Mouse (Mus musculus): ENCODE results near the gene Nkx2-5. TPM values are rescaled to one million over a fixed set of nuclear protein-coding genes. Genes with fewer than 3 reads are reported as not detected.

The Nkx2-5 gene
- polyA plus RNA-seq, 2 experiments: 0.06 TPM; not detected in 1

- Histone ChIP-seq H3K27ac (replicated peaks; ENCODE audit: low read depth, low read length) (no peak overlapping the region), H3K9me3 (ENCODE audit: control insufficient read depth, low read length) (no peaks in the 10 kb centered on the region), H3K9ac (ENCODE audit: low read depth, low read length, severe bottlenecking) (no peak overlapping the region), H3K4me2 (replicated peaks; ENCODE audit: low read depth, low read length, severe bottlenecking) (no peak overlapping the region), H3K4me1 (ENCODE audit: control insufficient read depth, insufficient read depth, low read length) (no peaks in the 10 kb centered on the region), H3K4me3 (replicated peaks; ENCODE audit: low read length) (no peak overlapping the region), H3K36me3 (ENCODE audit: control insufficient read depth, insufficient read depth, low read length) (no peaks in the 10 kb centered on the region), H3K27me3 (ENCODE audit: control insufficient read depth, insufficient read depth, low read length) (no peaks in the 10 kb centered on the region)
- ATAC-seq (ENCODE audit: low FRiP score, low read depth) (no peak), DNase-seq (ENCODE audit: low spot score) (no peak)
- no peak for TF ChIP-seq POLR2A (IDR thresholded peaks at IDR 0.05; ENCODE audit: borderline replicate concordance, extremely low read depth, insufficient read depth, insufficient read length)
- 76% methylated on average over 7 of the region's 7 CpGs for WGBS
These were observed 33.1 kb upstream of the Nkx2-5 start for GRCm38 (mm10) chr17:26877927-26878326.

- no peaks in the 10 kb centered on the region for H3K9me3 ChIP-seq (ENCODE audit: control insufficient read depth, low read length)
- WGBS: 67% methylated on average over 11 of the region's 11 CpGs
- H3K27ac ChIP-seq (replicated peaks; ENCODE audit: low read depth, low read length): no peak overlapping the region
- no peak for TF ChIP-seq POLR2A (IDR thresholded peaks at IDR 0.05; ENCODE audit: borderline replicate concordance, extremely low read depth, insufficient read depth, insufficient read length)
- no peaks in the 10 kb centered on the region for H3K27me3 ChIP-seq (ENCODE audit: control insufficient read depth, insufficient read depth, low read length)
- H3K4me2 ChIP-seq (replicated peaks; ENCODE audit: low read depth, low read length, severe bottlenecking): no peak overlapping the region
- DNase-seq (ENCODE audit: low spot score): no peak
- H3K9ac ChIP-seq (ENCODE audit: low read depth, low read length, severe bottlenecking): no peak overlapping the region
- H3K4me1 ChIP-seq (ENCODE audit: control insufficient read depth, insufficient read depth, low read length): no peaks in the 10 kb centered on the region
- no peaks in the 10 kb centered on the region for H3K36me3 ChIP-seq (ENCODE audit: control insufficient read depth, insufficient read depth, low read length)
- ATAC-seq (ENCODE audit: low FRiP score, low read depth): no peak
- H3K4me3 ChIP-seq (replicated peaks; ENCODE audit: low read length): no peak overlapping the region
These were observed 29.7 kb upstream of the Nkx2-5 start for GRCm38 (mm10) chr17:26874542-26874941.

DNA sequence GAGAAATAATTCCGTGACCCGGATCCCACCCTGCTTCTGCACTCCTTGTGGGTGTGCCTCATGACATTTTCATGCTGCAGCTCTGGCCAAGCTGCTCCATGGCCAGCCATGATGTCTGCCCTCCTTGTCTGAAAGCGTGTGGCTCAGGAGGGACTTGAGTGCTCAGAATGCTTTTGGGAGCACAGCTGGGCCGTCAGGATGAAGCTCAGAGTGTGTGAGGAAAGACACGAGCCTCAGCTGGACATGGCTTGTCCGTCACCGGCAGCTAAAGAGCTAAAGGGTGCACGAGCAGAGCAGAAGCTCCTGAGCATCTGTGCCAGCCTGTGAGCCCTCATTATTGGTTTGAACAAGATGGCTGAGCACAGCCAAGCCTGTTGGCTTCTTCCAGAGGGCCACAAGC lies 28.7 kb upstream of the Nkx2-5 start:
- no peaks in the 10 kb centered on the region for H3K9me3 ChIP-seq (ENCODE audit: control insufficient read depth, low read length)
- H3K27me3 ChIP-seq (ENCODE audit: control insufficient read depth, insufficient read depth, low read length): no peaks in the 10 kb centered on the region
- H3K27ac ChIP-seq (replicated peaks; ENCODE audit: low read depth, low read length): no peak overlapping the region
- 74% methylated on average over 8 of the region's 8 CpGs for WGBS
- no peak overlapping the region for H3K4me2 ChIP-seq (replicated peaks; ENCODE audit: low read depth, low read length, severe bottlenecking)
- H3K36me3 ChIP-seq (ENCODE audit: control insufficient read depth, insufficient read depth, low read length): no peaks in the 10 kb centered on the region
- no peak overlapping the region for H3K9ac ChIP-seq (ENCODE audit: low read depth, low read length, severe bottlenecking)
- no peak for TF ChIP-seq POLR2A (IDR thresholded peaks at IDR 0.05; ENCODE audit: borderline replicate concordance, extremely low read depth, insufficient read depth, insufficient read length)
- H3K4me3 ChIP-seq (replicated peaks; ENCODE audit: low read length): no peak overlapping the region
- no peak for ATAC-seq (ENCODE audit: low FRiP score, low read depth)
- H3K4me1 ChIP-seq (ENCODE audit: control insufficient read depth, insufficient read depth, low read length): no peaks in the 10 kb centered on the region
- DNase-seq (ENCODE audit: low spot score): no peak

GRCm38 (mm10) chr17:26872870-26873269 lies 28.1 kb upstream of the Nkx2-5 start:
- Histone ChIP-seq H3K27me3 (ENCODE audit: control insufficient read depth, insufficient read depth, low read length) (no peaks in the 10 kb centered on the region), H3K4me2 (replicated peaks; ENCODE audit: low read depth, low read length, severe bottlenecking) (no peak overlapping the region), H3K36me3 (ENCODE audit: control insufficient read depth, insufficient read depth, low read length) (no peaks in the 10 kb centered on the region), H3K9me3 (ENCODE audit: control insufficient read depth, low read length) (no peaks in the 10 kb centered on the region), H3K27ac (replicated peaks; ENCODE audit: low read depth, low read length) (no peak overlapping the region), H3K4me1 (ENCODE audit: control insufficient read depth, insufficient read depth, low read length) (no peaks in the 10 kb centered on the region), H3K9ac (ENCODE audit: low read depth, low read length, severe bottlenecking) (no peak overlapping the region), H3K4me3 (replicated peaks; ENCODE audit: low read length) (no peak overlapping the region)
- no peak for TF ChIP-seq POLR2A (IDR thresholded peaks at IDR 0.05; ENCODE audit: borderline replicate concordance, extremely low read depth, insufficient read depth, insufficient read length)
- 61% methylated on average over 3 of the region's 3 CpGs for whole genome bisulfite sequencing
- DNase-seq (ENCODE audit: low spot score) (no peak), ATAC-seq (ENCODE audit: low FRiP score, low read depth) (no peak)

DNA sequence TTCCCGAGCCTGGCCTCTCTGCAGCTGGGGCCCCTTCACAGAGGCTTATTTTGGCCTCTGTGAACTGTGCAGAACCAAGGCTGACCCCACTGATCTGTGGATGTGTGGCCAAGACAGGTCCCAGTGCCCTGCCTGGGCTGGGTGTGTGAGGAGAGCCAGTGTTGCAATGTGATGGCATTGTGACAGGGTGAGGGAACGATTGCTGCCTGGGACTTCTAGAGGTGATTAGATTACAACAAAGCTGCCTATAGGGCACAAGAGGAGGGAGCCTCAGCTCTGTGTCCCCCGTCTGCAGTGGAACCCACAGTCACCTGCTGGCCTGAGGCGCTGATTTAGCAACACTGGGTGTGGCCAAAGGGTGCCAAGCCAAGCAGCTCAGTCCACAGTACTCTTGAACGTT lies 23.9 kb upstream of the Nkx2-5 start:
- H3K4me3 ChIP-seq (replicated peaks; ENCODE audit: low read length): no peak overlapping the region
- ATAC-seq (ENCODE audit: low FRiP score, low read depth): no peak
- no peak overlapping the region for H3K9ac ChIP-seq (ENCODE audit: low read depth, low read length, severe bottlenecking)
- DNase-seq (ENCODE audit: low spot score): no peak
- TF ChIP-seq POLR2A (IDR thresholded peaks at IDR 0.05; ENCODE audit: borderline replicate concordance, extremely low read depth, insufficient read depth, insufficient read length): no peak
- no peaks in the 10 kb centered on the region for H3K27me3 ChIP-seq (ENCODE audit: control insufficient read depth, insufficient read depth, low read length)
- 26% methylated on average over 5 of the region's 5 CpGs for WGBS
- no peaks in the 10 kb centered on the region for H3K9me3 ChIP-seq (ENCODE audit: control insufficient read depth, low read length)
- no peak overlapping the region for H3K27ac ChIP-seq (replicated peaks; ENCODE audit: low read depth, low read length)
- H3K4me2 ChIP-seq (replicated peaks; ENCODE audit: low read depth, low read length, severe bottlenecking): no peak overlapping the region
- no peaks in the 10 kb centered on the region for H3K36me3 ChIP-seq (ENCODE audit: control insufficient read depth, insufficient read depth, low read length)
- no peaks in the 10 kb centered on the region for H3K4me1 ChIP-seq (ENCODE audit: control insufficient read depth, insufficient read depth, low read length)

DNA sequence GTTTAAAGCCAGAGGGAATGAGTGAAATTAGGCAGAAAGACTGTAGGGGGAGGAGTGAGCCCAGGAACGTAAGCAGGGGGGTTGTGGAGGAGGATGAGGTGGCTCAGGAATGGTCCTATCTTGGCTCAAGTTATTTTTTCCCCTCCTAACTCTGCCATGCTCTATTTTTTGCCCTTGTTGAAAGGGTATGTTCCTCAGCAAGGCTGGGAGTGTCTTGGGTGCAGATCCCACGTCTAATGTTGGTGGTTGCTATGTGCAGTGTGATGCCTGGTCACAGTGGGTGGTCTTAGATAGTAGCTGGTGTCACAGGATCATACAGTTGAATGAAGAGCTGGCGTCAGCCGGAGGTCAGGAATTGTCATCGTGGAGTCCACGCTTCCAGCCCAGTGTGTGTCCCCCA lies 20.3 kb upstream of the Nkx2-5 start:
- TF ChIP-seq POLR2A (IDR thresholded peaks at IDR 0.05; ENCODE audit: borderline replicate concordance, extremely low read depth, insufficient read depth, insufficient read length): no peak
- DNase-seq (ENCODE audit: low spot score) (no peak), ATAC-seq (ENCODE audit: low FRiP score, low read depth) (no peak)
- Histone ChIP-seq H3K27ac (replicated peaks; ENCODE audit: low read depth, low read length) (no peak overlapping the region), H3K9ac (ENCODE audit: low read depth, low read length, severe bottlenecking) (no peak overlapping the region), H3K27me3 (ENCODE audit: control insufficient read depth, insufficient read depth, low read length) (peaks cover 4% of the 10 kb centered on the region; the same call in 1 of the 2 replicates), H3K4me2 (replicated peaks; ENCODE audit: low read depth, low read length, severe bottlenecking) (no peak overlapping the region), H3K4me3 (replicated peaks; ENCODE audit: low read length) (no peak overlapping the region), H3K4me1 (ENCODE audit: control insufficient read depth, insufficient read depth, low read length) (no peaks in the 10 kb centered on the region), H3K36me3 (ENCODE audit: control insufficient read depth, insufficient read depth, low read length) (no peaks in the 10 kb centered on the region), H3K9me3 (ENCODE audit: control insufficient read depth, low read length) (no peaks in the 10 kb centered on the region)
- WGBS: 46% methylated on average over 6 of the region's 6 CpGs
